Mouse (Mus musculus) bone marrow, adult 2 months (tissue): Measurements from ENCODE around the gene Unc119b.

Source experiments
- CTCF ChIP-seq: fragments of 200-500 bp; IDR thresholded peaks from 2 replicates; pipeline ENCODE4 v1.5.1; 2011; ENCODE audit warnings: low read length, control low read depth; ENCODE audit not compliant: control insufficient read depth, insufficient read depth
- POLR2A ChIP-seq: fragments of 200-500 bp; IDR thresholded peaks from 2 replicates; pipeline ENCODE4 v1.6.1; 2011; ENCODE audit warnings: low read depth, mild to moderate bottlenecking, control low read depth, low read length, borderline replicate concordance; ENCODE audit not compliant: control insufficient read depth

- TF ChIP-seq CTCF = no peak
- no peak for TF ChIP-seq POLR2A
Measured at GRCm38 (mm10) chr5:115182925-115183324, 48.1 kb upstream of the Unc119b start.
